Mouse (Mus musculus) spleen, postnatal 14 days (tissue): ENCODE results near the gene Pbx1.

ENCODE experiments used
- DNase-seq, 2 experiments: peaks; one replicate each; pipeline ENCODE4 v3.0.0; 2021 to 2022; ENCODE audit warnings: low spot score in 2 of 2

Gene Pbx1

DNA sequence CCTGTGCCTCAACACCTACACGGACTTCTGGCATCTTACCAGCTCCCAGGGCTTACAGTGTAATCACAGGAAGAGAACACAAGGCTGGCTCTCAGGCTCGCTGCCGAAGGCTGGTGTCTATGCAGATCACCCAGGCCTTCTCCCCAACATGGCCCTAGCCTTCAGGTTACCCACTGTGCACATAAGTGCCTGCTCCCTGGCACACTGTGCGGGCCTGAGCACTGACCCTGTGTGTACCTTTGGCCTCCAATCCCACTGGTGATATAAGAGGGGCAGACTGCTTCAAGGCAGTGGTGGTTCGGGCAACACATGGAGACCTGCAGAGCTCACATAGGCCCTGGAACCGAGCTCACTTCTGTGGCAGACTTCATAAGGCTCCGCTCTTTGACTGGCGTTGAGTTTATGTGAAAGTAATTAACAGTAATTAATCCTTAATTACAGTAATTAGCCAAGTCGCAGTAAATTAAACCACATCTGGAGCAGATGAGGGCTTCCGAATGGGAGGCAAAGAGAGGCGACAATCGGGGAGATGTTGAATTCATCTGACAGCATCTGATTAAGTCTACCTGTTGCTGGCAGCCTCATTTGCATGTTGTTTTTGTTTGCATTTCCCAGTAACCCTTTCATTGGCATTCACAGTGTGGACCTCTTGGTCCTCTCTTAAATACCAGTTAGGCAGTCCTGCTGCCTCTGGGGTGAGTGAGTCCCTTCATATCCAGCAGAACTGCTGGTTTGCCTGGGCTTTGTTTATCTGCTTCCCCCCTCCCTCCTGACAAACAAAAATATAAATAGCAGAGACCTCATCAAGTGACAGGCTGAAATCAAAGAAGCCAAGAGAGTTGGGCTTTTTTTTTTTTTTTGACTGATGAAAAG, 163.1 kb downstream of the Pbx1 start:
- DNase-seq, result no peak

- DNase-seq, result no peak
Observed at GRCm38 (mm10) chr1:168268224-168268623, 163.8 kb downstream of the Pbx1 start.

- DNase-seq, result no peak
Observed at GRCm38 (mm10) chr1:168265594-168266390, 166.3 kb downstream of the Pbx1 start.

DNA sequence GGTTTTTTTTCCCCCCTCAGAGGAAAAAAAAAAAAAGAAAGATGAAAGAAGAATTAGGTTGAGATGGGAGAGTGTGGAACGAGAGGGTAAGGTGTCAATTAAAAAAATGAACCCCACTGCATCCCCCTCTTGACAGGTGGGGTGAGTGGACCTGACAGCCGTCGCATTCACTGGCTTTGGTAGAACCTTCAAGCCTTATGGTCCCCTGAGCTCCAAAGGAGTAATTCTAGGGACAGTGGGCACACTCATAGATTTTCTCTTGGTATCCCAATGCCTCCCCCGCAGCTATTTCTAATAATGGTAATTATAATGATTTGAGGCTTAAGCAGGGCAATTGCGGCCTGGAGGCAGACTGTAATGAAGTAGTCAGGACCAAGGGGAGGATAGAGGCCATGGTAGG, 167.0 kb downstream of the Pbx1 start:
- DNase-seq, result no peak

DNA sequence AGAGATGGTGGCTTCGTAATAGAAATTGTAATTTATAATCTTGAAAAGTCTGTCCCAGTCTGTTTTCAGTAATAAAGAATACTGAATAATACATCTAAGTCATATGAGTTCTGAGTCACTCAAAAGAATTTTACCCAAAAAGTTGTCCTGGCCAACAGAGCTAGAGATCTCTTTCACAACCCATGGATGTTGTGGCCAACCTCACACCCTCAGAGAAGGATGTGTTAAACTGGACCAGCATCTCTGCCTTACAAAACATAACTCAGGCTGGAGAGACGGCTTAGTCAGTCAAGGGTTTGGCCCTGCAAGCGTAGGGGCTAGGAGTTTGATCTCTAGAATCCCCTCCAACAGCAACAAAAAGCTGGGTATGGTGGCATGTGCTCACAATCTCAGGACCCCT, 171.7 kb downstream of the Pbx1 start:
- DNase-seq, result no peak

DNA sequence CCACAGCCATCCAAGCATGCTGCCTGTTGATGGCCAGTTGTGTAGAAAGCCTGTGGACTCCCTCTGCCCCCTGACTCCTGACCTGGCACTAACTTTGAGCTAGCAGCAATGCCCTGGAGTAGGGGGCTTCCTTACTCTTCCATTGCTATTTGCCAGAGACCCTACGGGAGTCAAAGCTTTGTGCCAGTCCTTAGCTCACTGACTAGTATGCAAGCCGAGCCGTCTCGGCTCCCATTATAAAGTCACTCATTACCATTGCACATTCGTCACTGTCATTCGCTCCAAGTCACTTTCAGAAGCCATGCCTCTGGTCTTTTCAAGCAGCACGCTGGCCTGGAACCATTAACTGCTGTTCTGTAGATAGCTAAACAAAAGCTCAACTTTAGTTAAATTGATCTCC, 173.2 kb downstream of the Pbx1 start:
- DNase-seq, result no peak

DNA sequence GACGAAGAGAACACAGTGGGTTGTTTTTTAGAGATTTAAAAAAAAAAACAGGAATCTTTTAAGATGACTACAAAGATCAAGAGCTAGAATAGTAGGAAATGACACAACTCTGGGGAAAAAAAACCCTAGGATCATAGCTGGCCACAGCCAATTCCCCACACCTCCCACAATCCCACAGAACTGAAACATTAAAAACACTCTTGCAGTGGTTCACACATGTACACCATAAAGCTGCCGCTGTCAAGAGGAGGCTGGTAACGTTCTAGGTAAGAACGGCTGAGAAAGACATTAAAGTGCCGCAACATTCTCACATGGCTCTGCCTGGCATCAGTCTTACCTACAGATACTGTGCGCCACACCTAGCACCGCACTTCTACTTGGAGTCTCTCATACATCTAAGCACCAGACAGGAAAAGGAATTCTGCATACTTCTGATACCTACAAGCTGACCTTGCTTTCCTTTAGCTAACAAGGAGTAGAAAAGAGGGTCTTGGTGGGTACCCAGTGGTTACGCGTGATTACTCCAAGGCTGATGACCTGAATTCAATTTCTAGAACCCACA, 176.6 kb downstream of the Pbx1 start:
- no peak for DNase-seq

- DNase-seq, result no peak
Observed at GRCm38 (mm10) chr1:168246968-168247724, 184.9 kb downstream of the Pbx1 start.

DNA sequence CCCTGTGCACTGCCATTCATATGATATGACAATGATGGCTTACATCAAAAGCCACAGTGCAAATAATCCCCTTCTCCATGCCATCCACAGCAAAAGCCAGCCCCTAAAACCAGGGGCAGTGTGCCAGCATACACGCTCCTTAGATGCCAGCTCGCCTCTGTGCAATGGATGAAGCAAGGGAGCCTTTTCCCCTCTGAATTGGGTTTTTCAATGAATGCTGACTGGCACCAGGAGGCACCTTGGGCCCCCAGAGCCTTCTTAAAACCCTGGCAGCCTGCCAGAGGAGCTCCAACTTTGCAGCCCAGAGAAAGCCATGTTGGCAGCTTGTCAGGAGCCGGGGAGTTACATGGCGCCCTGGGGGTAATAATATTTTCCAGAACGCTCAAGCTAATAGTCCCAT, 186.5 kb downstream of the Pbx1 start:
- no peak for DNase-seq

- DNase-seq, result no peak
Observed at GRCm38 (mm10) chr1:168243759-168244158, 188.3 kb downstream of the Pbx1 start.

- no peak for DNase-seq
Observed at GRCm38 (mm10) chr1:168243068-168243467, 189.0 kb downstream of the Pbx1 start.

DNA sequence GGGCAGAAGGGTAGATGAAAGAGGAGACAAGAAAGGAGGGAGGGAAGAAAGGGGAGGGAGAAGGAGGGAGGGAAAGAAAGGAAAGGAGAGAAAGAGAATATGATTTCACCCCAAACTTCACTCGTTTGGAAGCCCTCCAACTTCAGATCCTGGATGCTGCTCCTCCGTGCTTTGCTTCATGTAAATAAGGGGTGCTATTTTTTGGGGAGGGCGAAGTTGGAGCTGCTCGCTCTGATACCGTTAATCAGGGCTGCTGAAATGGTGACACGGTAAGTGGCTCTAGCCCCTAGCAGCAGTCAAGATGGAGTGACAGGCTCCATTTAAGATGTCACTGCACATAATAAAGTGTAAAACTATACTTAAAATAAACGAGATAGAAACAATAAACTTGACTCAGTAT, 190.8 kb downstream of the Pbx1 start:
- DNase-seq, result no peak

- DNase-seq, result no peak
Observed at GRCm38 (mm10) chr1:168240846-168241245, 191.2 kb downstream of the Pbx1 start.

- no peak for DNase-seq
Observed at GRCm38 (mm10) chr1:168240386-168240785, 191.7 kb downstream of the Pbx1 start.

DNA sequence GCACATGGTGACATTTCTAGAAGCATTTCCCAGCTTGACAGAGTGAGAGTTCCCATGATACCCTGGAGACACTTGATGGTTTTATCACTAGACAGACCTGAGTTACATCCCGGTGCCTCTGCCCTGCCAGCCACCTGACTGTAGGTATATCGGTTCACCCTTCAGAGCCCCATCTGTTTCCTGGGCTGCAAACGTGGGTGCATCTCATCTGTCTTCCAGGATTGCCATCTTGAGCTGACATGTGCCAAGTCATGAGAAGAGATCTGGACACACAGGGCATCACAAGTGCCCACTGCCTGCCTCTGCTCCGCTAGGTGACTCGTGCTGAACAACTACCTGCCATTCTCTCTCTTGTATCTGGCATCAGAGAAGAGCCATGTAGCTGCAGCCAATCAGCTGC, 196.0 kb downstream of the Pbx1 start:
- no peak for DNase-seq

GRCm38 (mm10) chr1:168234355-168234754, 197.7 kb downstream of the Pbx1 start:
- DNase-seq, result no peak

DNA sequence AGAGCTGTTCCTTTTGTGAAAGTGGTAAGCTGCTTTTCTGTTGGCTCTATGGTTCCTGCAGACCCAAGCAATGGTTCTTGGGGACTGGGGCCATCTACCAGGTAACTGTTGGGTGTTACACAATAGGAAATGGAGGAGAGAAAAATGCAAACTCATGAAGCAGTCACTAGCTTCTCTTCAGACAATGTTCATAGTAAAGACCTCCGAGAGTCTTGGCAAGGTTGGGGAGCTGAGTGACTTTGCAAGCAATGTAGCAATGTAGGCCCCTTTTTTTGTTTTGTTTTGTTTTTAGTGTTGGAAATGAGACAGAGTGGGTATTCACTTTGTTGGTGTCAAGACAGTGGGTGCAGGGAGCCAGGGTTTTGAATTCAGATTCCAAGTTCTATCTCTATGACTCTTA, 198.9 kb downstream of the Pbx1 start:
- no peak for DNase-seq

DNA sequence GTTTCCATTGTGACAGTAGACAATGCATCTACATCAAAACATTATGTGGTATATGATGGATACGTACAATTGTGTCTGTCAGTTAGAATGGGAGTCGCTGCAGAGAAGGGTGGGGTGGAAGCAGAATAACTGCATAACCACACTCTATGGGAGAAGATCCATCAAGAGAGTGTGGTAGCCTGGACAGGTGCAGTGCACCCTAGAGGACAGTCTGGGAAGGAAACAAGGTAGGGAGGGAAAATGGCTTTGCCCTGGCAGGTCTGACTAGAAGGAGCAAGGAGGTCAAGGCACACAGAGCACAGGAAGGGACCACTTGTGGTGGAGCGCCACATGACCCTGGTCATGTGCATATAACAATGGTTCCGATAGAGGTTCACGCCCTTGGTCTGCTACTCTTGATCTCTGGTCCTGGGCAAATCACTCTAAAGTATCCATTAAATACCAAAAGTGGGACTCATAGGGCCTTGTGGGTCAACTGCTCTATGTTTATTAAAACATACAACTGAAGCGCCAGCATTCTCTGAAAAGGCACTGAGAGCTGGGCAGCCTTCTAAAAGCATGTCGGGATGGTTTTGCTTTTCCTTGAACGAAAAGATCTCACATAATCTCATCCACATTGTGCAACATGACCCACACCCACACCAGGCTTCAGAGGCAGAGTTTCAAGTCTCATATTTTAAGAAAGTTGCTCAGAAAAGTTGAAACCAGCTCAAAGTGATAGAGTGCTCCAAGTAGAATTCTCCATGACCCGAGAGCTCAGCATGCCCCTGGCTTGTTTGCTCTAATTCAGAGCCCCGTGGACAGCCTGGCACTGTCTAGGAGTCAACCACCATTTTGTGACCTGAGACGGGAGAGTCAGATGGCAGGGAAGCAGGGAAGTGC, 200.3 kb downstream of the Pbx1 start:
- DNase-seq, result no peak

GRCm38 (mm10) chr1:168230858-168231257, 201.2 kb downstream of the Pbx1 start:
- DNase-seq, result no peak

DNA sequence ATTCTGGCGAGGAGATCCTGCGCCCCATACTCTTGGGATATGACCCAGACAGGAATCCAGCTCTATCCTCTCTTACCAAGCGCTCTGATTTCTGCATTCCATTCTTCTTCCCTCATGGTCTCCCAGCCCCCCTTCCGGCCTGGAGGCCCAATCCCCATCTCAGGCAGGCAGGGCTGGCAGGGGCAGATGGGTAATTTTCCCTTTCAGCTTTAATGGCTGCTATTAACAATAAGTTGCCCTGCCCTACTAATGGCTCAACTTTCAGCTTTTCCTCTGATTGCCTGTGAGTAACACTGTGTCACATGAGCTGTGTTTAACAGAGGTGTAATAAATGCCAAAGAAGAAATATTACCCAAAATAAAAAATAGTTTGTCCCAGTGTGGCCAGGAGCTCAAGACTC, 201.9 kb downstream of the Pbx1 start:
- DNase-seq, result no peak
